In the genomic region with DNA sequence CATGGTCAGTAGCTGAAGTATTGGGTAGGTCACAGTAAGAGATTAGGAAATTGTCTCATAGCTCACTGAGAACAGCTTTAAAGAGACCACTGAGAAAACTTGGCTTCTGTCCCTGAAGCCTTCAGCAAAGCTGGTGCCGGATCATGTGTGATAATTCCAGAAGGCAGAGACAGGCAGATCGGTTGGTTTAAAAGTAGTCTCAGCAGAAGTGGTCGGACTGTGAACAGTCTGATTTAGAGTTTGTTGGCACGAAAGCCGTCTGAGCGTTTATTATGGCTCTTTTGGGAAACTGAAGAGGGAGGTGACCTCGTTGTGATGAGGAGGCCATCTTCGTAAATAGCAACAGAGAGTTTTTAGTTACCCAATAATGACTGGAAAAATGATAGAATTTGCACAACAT, we compare ENCODE assay signal across 33 mouse cellular contexts. TPM values are rescaled to one million over a fixed set of nuclear protein-coding genes. Genes with fewer than 3 reads are reported as not detected.
DNase-seq lines count a peak whose midpoint lies in the region; ATAC-seq and TF ChIP-seq lines count a peak whose summit lies in the region.
"Had no signal": no experiment of that assay in that cellular context is flagged by ENCODE, and none has a peak within 500 bp of the region (broad histone marks: within the 10 kb centered on the region; RNA-seq: fewer than 3 reads in every experiment).

No protein-coding gene starts in this region.

- no peaks in the 10 kb centered on the region; the same call in 1 of the 2 replicates for H3K36me3 ChIP-seq in forebrain, embryonic 16.5 days (ENCODE audit: control insufficient read depth, insufficient read depth)
- no peaks in the 10 kb centered on the region for H3K36me3 ChIP-seq in forebrain, embryonic 13.5 days (ENCODE audit: poor library complexity, severe bottlenecking)
- no peaks in the 10 kb centered on the region for H3K36me3 ChIP-seq in heart, embryonic 13.5 days
- H3K36me3 ChIP-seq in heart, postnatal 0 days (replicated peaks; ENCODE audit: control insufficient read depth, insufficient read depth, low read length), result no peaks in the 10 kb centered on the region
- H3K36me3 ChIP-seq: embryonic facial prominence, embryonic 12.5 days; embryonic facial prominence, embryonic 15.5 days; forebrain, embryonic 15.5 days; G1E; hindbrain, embryonic 10.5 days; hindbrain, embryonic 13.5 days; intestine, embryonic 15.5 days had no signal

- no peak for TF ChIP-seq CTCF in heart, postnatal 0 days (IDR thresholded peaks at IDR 0.05; ENCODE audit: low read depth)
- no peak for TF ChIP-seq CTCF in brain, embryonic 14.5 days (IDR thresholded peaks at IDR 0.05; ENCODE audit: borderline replicate concordance, extremely low read depth, insufficient read depth, insufficient read length)

- no peak overlapping the region for H3K9ac ChIP-seq in forebrain, embryonic 16.5 days (replicated peaks; ENCODE audit: low read depth, low read length)
- no peak overlapping the region for H3K9ac ChIP-seq in forebrain, embryonic 13.5 days
- H3K9ac ChIP-seq in heart, embryonic 13.5 days, result no peak overlapping the region
- no peak overlapping the region for H3K9ac ChIP-seq in heart, postnatal 0 days (replicated peaks; ENCODE audit: low read depth, low read length)
- H3K9ac ChIP-seq: embryonic facial prominence, embryonic 12.5 days; embryonic facial prominence, embryonic 15.5 days; forebrain, embryonic 15.5 days; hindbrain, embryonic 13.5 days; intestine, embryonic 15.5 days had no signal

- no peak overlapping the region for H3K4me3 ChIP-seq in forebrain, embryonic 16.5 days (replicated peaks; ENCODE audit: low read length)
- H3K4me3 ChIP-seq in forebrain, embryonic 13.5 days, result no peak overlapping the region
- H3K4me3 ChIP-seq in heart, embryonic 13.5 days, result no peak overlapping the region
- no peak overlapping the region for H3K4me3 ChIP-seq in heart, postnatal 0 days (ENCODE audit: low read depth, low read length)
- H3K4me3 ChIP-seq: embryonic facial prominence, embryonic 12.5 days; embryonic facial prominence, embryonic 15.5 days; forebrain, embryonic 15.5 days; gastrocnemius, adult 2 months; hindbrain, embryonic 10.5 days; hindbrain, embryonic 13.5 days; intestine, embryonic 15.5 days had no signal

- 0 out of 2 replicates have a peak, but pooled peaks have one; percentile 27 for ATAC-seq in forebrain, embryonic 16.5 days
- ATAC-seq in forebrain, embryonic 13.5 days, result no peak
- no peak for ATAC-seq in heart, embryonic 13.5 days (ENCODE audit: extremely low read depth, insufficient number of reproducible peaks, low FRiP score, low TSS enrichment)
- ATAC-seq in heart, postnatal 0 days (ENCODE audit: insufficient read depth, low read depth), result no peak
- ATAC-seq: forebrain, embryonic 15.5 days; hindbrain, embryonic 16.5 days; intestine, embryonic 15.5 days; Patski had no signal

- H3K4me2 ChIP-seq in forebrain, embryonic 16.5 days (ENCODE audit: low read length), result no peak overlapping the region
- no peak overlapping the region for H3K4me2 ChIP-seq in forebrain, embryonic 13.5 days
- H3K4me2 ChIP-seq in heart, embryonic 13.5 days, result no peak overlapping the region
- no peak overlapping the region for H3K4me2 ChIP-seq in heart, postnatal 0 days (ENCODE audit: low read depth, low read length)
- H3K4me2 ChIP-seq: embryonic facial prominence, embryonic 12.5 days; embryonic facial prominence, embryonic 15.5 days; forebrain, embryonic 15.5 days; heart, embryonic 11.5 days; hindbrain, embryonic 13.5 days; intestine, embryonic 15.5 days had no signal

- intact Hi-C loops in heart, postnatal 14 days (cut with DNase I), result loop anchor here (5.0 to 10.0 kb wide), 2 partner anchors 53 to 206 kb away; a partner anchor contains a TSS

- 71% methylated on average over 8 of the region's 8 CpGs for WGBS in forebrain, embryonic 16.5 days
- 84% methylated on average over 8 of the region's 8 CpGs for WGBS in forebrain, embryonic 13.5 days
- WGBS in heart, embryonic 13.5 days, result 49% methylated on average over 8 of the region's 8 CpGs
- 32% methylated on average over 8 of the region's 8 CpGs for WGBS in heart, postnatal 0 days

- no peaks in the 10 kb centered on the region for H3K4me1 ChIP-seq in forebrain, embryonic 16.5 days (replicated peaks; ENCODE audit: control insufficient read depth, insufficient read depth, low read length)
- no peaks in the 10 kb centered on the region for H3K4me1 ChIP-seq in forebrain, embryonic 13.5 days
- H3K4me1 ChIP-seq in heart, embryonic 13.5 days, result peaks cover 16% of the 10 kb centered on the region; the same call in 1 of the 2 replicates
- H3K4me1 ChIP-seq in heart, postnatal 0 days (ENCODE audit: control insufficient read depth, insufficient read depth), result no peaks in the 10 kb centered on the region
- H3K4me1 ChIP-seq: embryonic facial prominence, embryonic 12.5 days; embryonic facial prominence, embryonic 15.5 days; forebrain, embryonic 15.5 days; hindbrain, embryonic 10.5 days; hindbrain, embryonic 13.5 days; intestine, embryonic 15.5 days had no signal

- TF ChIP-seq POLR2A in brain, embryonic 14.5 days (IDR thresholded peaks at IDR 0.05; ENCODE audit: borderline replicate concordance, extremely low read depth, insufficient read depth, insufficient read length, poor library complexity, severe bottlenecking), result no peak

- DNase-seq in heart, postnatal 14 days, result no peak
- DNase-seq in heart, postnatal 0 days (ENCODE audit: low spot score), result peak; percentile 28
- DNase-seq in heart, postnatal 4 days, result no peak
- peak; percentile 36 for DNase-seq in brain, embryonic 14.5 days (ENCODE audit: low read depth)
- no peak for DNase-seq in left cerebral cortex, adult 8-10 months (ENCODE audit: low spot score in 2 of 2)
- DNase-seq: adrenal gland, postnatal 10 days; adrenal gland, postnatal 36 days; B cell, adult 2 months; cerebellum, adult 11 months; cerebellum, adult 2 months; cerebellum, adult 9-11 months; cerebellum, postnatal 25 days; gastrocnemius, adult 2 months; gastrocnemius, postnatal 14 days; heart, adult 18-20 months; heart, postnatal 10 days; kidney, adult 11 months; kidney, adult 8-10 months had no signal

- H3K27me3 ChIP-seq in forebrain, embryonic 16.5 days (replicated peaks; ENCODE audit: control insufficient read depth, insufficient read depth, low read length), result no peaks in the 10 kb centered on the region
- no peaks in the 10 kb centered on the region for H3K27me3 ChIP-seq in forebrain, embryonic 13.5 days
- no peaks in the 10 kb centered on the region for H3K27me3 ChIP-seq in heart, embryonic 13.5 days (replicated peaks)
- H3K27me3 ChIP-seq in heart, postnatal 0 days (ENCODE audit: control insufficient read depth, insufficient read depth, low read length), result no peaks in the 10 kb centered on the region
- H3K27me3 ChIP-seq: CH12.LX; embryonic facial prominence, embryonic 12.5 days; embryonic facial prominence, embryonic 15.5 days; forebrain, embryonic 15.5 days; hindbrain, embryonic 13.5 days; intestine, embryonic 15.5 days; Patski had no signal

- TF ChIP-seq EP300 in heart, postnatal 0 days (IDR thresholded peaks at IDR 0.05; ENCODE audit: low read depth), result no peak

- H3K9me3 ChIP-seq in forebrain, embryonic 16.5 days (ENCODE audit: control insufficient read depth, low read length), result no peaks in the 10 kb centered on the region
- H3K9me3 ChIP-seq in forebrain, embryonic 13.5 days (replicated peaks), result no peaks in the 10 kb centered on the region
- H3K9me3 ChIP-seq in heart, embryonic 13.5 days, result 0 out of 2 replicates have a peak, but pooled peaks cover 4% of the 10 kb centered on the region
- no peaks in the 10 kb centered on the region for H3K9me3 ChIP-seq in heart, postnatal 0 days (replicated peaks; ENCODE audit: control insufficient read depth, low read length)
- H3K9me3 ChIP-seq: embryonic facial prominence, embryonic 12.5 days; embryonic facial prominence, embryonic 15.5 days; G1E; hindbrain, embryonic 10.5 days; intestine, embryonic 15.5 days had no signal

- no peak overlapping the region for H3K27ac ChIP-seq in forebrain, embryonic 16.5 days (ENCODE audit: low read length)
- H3K27ac ChIP-seq in forebrain, embryonic 13.5 days, result no peak overlapping the region
- peak overlapping the region; percentile 49 for H3K27ac ChIP-seq in heart, embryonic 13.5 days (replicated peaks)
- H3K27ac ChIP-seq in heart, postnatal 0 days (ENCODE audit: low read depth), result no peak overlapping the region
- H3K27ac ChIP-seq: embryonic facial prominence, embryonic 12.5 days; embryonic facial prominence, embryonic 15.5 days; forebrain, embryonic 15.5 days; gastrocnemius, adult 2 months; hindbrain, embryonic 10.5 days; hindbrain, embryonic 13.5 days; intestine, embryonic 15.5 days had no signal

RNA-seq across cellular contexts. Expression of a gene that starts 52.4 kb away (rescaled TPM):
- polyA plus RNA-seq in forebrain, embryonic 16.5 days (2015; fragmentation: Nextera tagmentation; extraction: Ambion mirVana), result 35.5 and 41.2 TPM in 2 replicates
- polyA plus RNA-seq in forebrain, embryonic 13.5 days (2015; fragmentation: Nextera tagmentation; extraction: Ambion mirVana), result 28.2 and 29.4 TPM in 2 replicates
- polyA plus RNA-seq in heart, embryonic 13.5 days (2015; fragmentation: Nextera tagmentation; extraction: Ambion mirVana), result 16.6 and 17.9 TPM in 2 replicates
- 100 to 1,000 TPM; 317 TPM for total RNA-seq in heart, postnatal 14 days (2021)
- total RNA-seq in heart, postnatal 0 days (2014; rRNA removed; ENCODE audit: low replicate concordance), result 104 and 106 TPM in 2 replicates
- polyA plus RNA-seq in heart, postnatal 0 days (2015; fragmentation: Nextera tagmentation; extraction: Ambion mirVana), result 18.2 and 21.7 TPM in 2 replicates
- total RNA-seq in heart, postnatal 4 days (2021), result 100 to 1,000 TPM; 238 TPM
- 45.3 and 96.0 TPM in 2 replicates for polyA plus RNA-seq in brain, embryonic 14.5 days (2012; rRNA removed)
- total RNA-seq in left cerebral cortex, adult 8-10 months (2022), result 100 to 1,000 TPM; 223 to 258 (median 235) TPM
- polyA plus RNA-seq: G1E had no signal

RNA-seq across cellular contexts. Expression of a gene that starts 52.8 kb away (rescaled TPM):
- 58.6 and 61.5 TPM in 2 replicates for polyA plus RNA-seq in forebrain, embryonic 16.5 days (2015; fragmentation: Nextera tagmentation; extraction: Ambion mirVana)
- 12.7 and 13.8 TPM in 2 replicates for polyA plus RNA-seq in forebrain, embryonic 13.5 days (2015; fragmentation: Nextera tagmentation; extraction: Ambion mirVana)
- 4.4 and 4.6 TPM in 2 replicates for polyA plus RNA-seq in heart, embryonic 13.5 days (2015; fragmentation: Nextera tagmentation; extraction: Ambion mirVana)
- 1 to 10 TPM; 2.2 to 2.7 TPM for total RNA-seq in heart, postnatal 14 days (2021)
- 0.81 and 8.1 TPM in 2 replicates for total RNA-seq in heart, postnatal 0 days (2014; rRNA removed; ENCODE audit: low replicate concordance)
- 1.9 TPM in 2 replicates for polyA plus RNA-seq in heart, postnatal 0 days (2015; fragmentation: Nextera tagmentation; extraction: Ambion mirVana)
- 1 to 10 TPM; 4.5 to 6.8 TPM for total RNA-seq in heart, postnatal 4 days (2021)
- polyA plus RNA-seq in brain, embryonic 14.5 days (2012; rRNA removed), result 21.8 and 25.5 TPM in 2 replicates
- total RNA-seq in left cerebral cortex, adult 8-10 months (2022), result 100 to 1,000 TPM; 128 to 153 (median 139) TPM
- total RNA-seq: common myeloid progenitor, adult 5-6 weeks; G1E had no signal
- polyA plus RNA-seq: G1E had no signal

Comparison
In these comparisons a context has a peak if more than half of its experiments do, and no peak if none do; other contexts are left out.
1. DNase-seq: peak in heart, postnatal 0 days (single experiment) and brain, embryonic 14.5 days (single experiment); none in heart, postnatal 14 days (0 of 2), heart, postnatal 4 days (single experiment) and left cerebral cortex, adult 8-10 months (0 of 2).